Mouse (Mus musculus): Measurements from ENCODE around the gene Hoxa11.

GRCm38 (mm10) chr6:52260654-52261575 is 15.3 kb upstream of the Hoxa11 start, which contains the start of gene Hoxa13:
- TF ChIP-seq SRF (IDR thresholded peaks at IDR 0.05; ENCODE audit: control insufficient read depth, insufficient read length, low read depth) (no peak), TCF12 (IDR thresholded peaks at IDR 0.05; ENCODE audit: insufficient read depth, poor library complexity, severe bottlenecking) (no peak), POLR2A (IDR thresholded peaks at IDR 0.05; ENCODE audit: insufficient read length, low read depth) (no peak), TCF3 (IDR thresholded peaks at IDR 0.05; ENCODE audit: insufficient read length, low read depth) (no peak), CEBPB (IDR thresholded peaks at IDR 0.05; ENCODE audit: insufficient read depth, poor library complexity, severe bottlenecking) (no peak), USF1 (IDR thresholded peaks at IDR 0.05; ENCODE audit: low read depth) (no peak), POLR2AphosphoS2 (IDR thresholded peaks at IDR 0.05; ENCODE audit: insufficient read length, low read depth) (no peak), MYOD1 (IDR thresholded peaks at IDR 0.05; ENCODE audit: control insufficient read depth in 1 of 3, insufficient read length in 2 of 3, low read depth in 2 of 3) (no peak)

Measured in myocyte (in vitro differentiated cells).